Mouse (Mus musculus): ENCODE data around the gene Iqsec2.

DNA sequence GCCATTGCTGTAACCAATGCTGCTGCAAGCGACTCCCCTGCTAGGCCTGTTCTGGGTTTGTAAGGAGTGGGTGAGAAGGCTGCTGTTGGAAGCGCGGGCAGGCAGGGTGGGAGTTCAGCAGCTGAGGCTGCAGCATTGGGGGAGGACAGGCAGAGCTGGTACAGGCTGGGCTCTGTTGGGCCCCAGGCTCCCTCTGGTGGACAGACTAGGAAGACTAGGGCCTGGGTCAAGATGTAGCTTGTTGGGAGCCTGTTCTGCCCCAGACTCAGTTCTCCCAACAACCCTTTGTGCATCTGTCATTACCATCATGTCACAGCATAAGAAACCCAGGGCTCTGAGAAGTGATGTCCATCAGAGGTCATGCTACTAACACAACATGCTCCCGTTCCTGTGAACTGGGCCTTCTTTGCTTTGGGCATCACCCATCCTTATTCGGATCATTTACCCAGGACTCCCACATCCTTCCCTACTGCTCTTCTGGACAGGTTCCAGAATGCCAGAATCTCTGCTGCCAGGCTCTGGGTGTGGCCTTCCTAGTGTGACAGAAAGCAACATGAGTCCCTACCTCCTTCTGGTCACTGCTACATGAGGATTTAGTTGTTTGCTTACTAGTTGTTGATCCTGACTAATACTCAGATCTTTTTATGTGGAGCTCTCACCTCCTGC lies 3.5 kb downstream of the Iqsec2 start:
- TF ChIP-seq POLR2A (IDR thresholded peaks at IDR 0.05; ENCODE audit: control insufficient read depth in 1 of 2, insufficient read depth in 1 of 2, low read depth in 1 of 2, low read length in 2 of 2, poor library complexity in 1 of 2): no peak
- TF ChIP-seq ETS1 (IDR thresholded peaks at IDR 0.05; ENCODE audit: low read depth, low read length): no peak
- TF ChIP-seq MAX (IDR thresholded peaks at IDR 0.05; ENCODE audit: low read length): no peak
- no peak for TF ChIP-seq CHD2 (IDR thresholded peaks at IDR 0.05; ENCODE audit: low read length)

Measured in MEL (cell line).